Mouse (Mus musculus) lung, adult 2 months (tissue): Measurements from ENCODE around the gene Vmn2r87.

Experiments
- CTCF ChIP-seq: fragments of 200-500 bp; IDR thresholded peaks from 2 replicates; pipeline ENCODE4 v1.5.1; 2011; ENCODE audit warnings: mild to moderate bottlenecking, low read length, control low read depth; ENCODE audit not compliant: insufficient read depth
- POLR2A ChIP-seq: fragments of 200-500 bp; IDR thresholded peaks from 2 replicates; pipeline ENCODE4 v1.6.1; 2011; ENCODE audit warnings: low read depth, mild to moderate bottlenecking, control low read depth, low read length, borderline replicate concordance; ENCODE audit errors: extremely low read depth

DNA sequence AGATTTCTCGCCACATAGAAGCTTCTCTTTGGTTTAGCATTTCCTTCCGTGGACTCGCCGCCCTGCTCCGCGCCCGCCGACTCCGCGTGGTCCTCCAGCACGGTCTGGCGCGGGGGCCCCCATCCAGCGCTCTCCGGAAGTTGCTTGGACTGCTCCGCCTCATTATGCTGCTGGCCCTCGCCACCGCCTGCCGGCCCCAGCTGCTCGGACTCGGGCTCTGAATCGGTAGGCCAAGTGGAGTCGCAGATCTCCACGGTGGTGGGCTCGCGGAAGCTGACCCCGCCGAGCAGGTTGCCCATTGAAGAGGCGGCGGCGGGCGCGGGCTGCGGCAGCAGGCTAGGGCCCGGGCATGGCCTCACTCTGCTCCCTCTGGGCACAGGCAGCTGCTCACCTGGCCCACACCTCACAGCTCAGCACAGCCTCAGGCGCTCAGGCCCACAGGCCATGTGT, 26.9 kb downstream of the Vmn2r87 start:
- no peak for TF ChIP-seq POLR2A
- TF ChIP-seq CTCF = no peak
